Mouse (Mus musculus): ENCODE measurements around the gene Lilrb4a. TPM values are rescaled to one million over a fixed set of nuclear protein-coding genes. Genes with fewer than 3 reads are reported as not detected.
"Not testable (repeated sequence)": the region's sequence is repeated elsewhere in the genome, so short reads cannot be mapped to it uniquely, and the experiment has no call there.

Gene Lilrb4a
- under 1 TPM; 0.43 to 0.79 TPM for total RNA-seq (2021)
- long read RNA-seq, experiment 1: 0 reads
- long read RNA-seq, experiment 2, partial matches to known transcripts: 0 of 1 reads
- long read RNA-seq, experiment 2, other reads (novel, unspliced or antisense): 1 of 1 reads

- intact Hi-C loops (cut with DNase I): not testable (repeated sequence)
These were observed at the start of gene Lilrb4a for GRCm38 (mm10) chr10:51490691-51491090. Gene Lilrb4a, plus strand, starts transcription at chr10:51490956.

GRCm38 (mm10) chr10:51451610-51452009, 39.1 kb upstream of the Lilrb4a start:
- intact Hi-C loops (cut with DNase I): no loop called here
- DNase-seq: no peak

More at GRCm38 (mm10) chr10:51490691-51491090, at the start of gene Lilrb4a:
- not testable (repeated sequence) for DNase-seq

- intact Hi-C loops (cut with DNase I): no loop called here
- DNase-seq: no peak
These were observed 37.0 kb upstream of the Lilrb4a start for GRCm38 (mm10) chr10:51453616-51454298.

- no peak for DNase-seq
- intact Hi-C loops (cut with DNase I): no loop called here
These were observed 36.4 kb upstream of the Lilrb4a start for GRCm38 (mm10) chr10:51454365-51454764.

GRCm38 (mm10) chr10:51455762-51456161, 35.0 kb upstream of the Lilrb4a start:
- intact Hi-C loops (cut with DNase I): no loop called here
- DNase-seq: no peak

GRCm38 (mm10) chr10:51456369-51456768, 34.4 kb upstream of the Lilrb4a start:
- intact Hi-C loops (cut with DNase I): no loop called here
- no peak for DNase-seq

GRCm38 (mm10) chr10:51463800-51464199, 27.0 kb upstream of the Lilrb4a start:
- DNase-seq; intact Hi-C loops (cut with DNase I): not testable (repeated sequence)

- not testable (repeated sequence) for DNase-seq
These were observed 10.4 kb upstream of the Lilrb4a start, which contains the start of the genes Gm49339 and Lilr4b for GRCm38 (mm10) chr10:51480397-51480796. Gene Gm49339, plus strand, starts transcription at chr10:51480612. Gene Lilr4b, plus strand, starts transcription at chr10:51480632.

GRCm38 (mm10) chr10:51520021-51520420, 29.3 kb downstream of the Lilrb4a start:
- intact Hi-C loops (cut with DNase I): no loop called here
- DNase-seq: no peak

More at GRCm38 (mm10) chr10:51480397-51480796, 10.4 kb upstream of the Lilrb4a start, which contains the start of the genes Gm49339 and Lilr4b:
- intact Hi-C loops (cut with DNase I): not testable (repeated sequence)

GRCm38 (mm10) chr10:51521453-51521852, 30.7 kb downstream of the Lilrb4a start:
- intact Hi-C loops (cut with DNase I): no loop called here
- DNase-seq: no peak

- no peak for DNase-seq
- intact Hi-C loops (cut with DNase I): no loop called here
These were observed 35.3 kb downstream of the Lilrb4a start for GRCm38 (mm10) chr10:51526090-51526489.

- no peak for DNase-seq
- intact Hi-C loops (cut with DNase I): no loop called here
These were observed 35.9 kb downstream of the Lilrb4a start for GRCm38 (mm10) chr10:51526633-51527032.

- no peak for DNase-seq
- intact Hi-C loops (cut with DNase I): no loop called here
These were observed 38.2 kb downstream of the Lilrb4a start for GRCm38 (mm10) chr10:51528840-51529434.

- intact Hi-C loops (cut with DNase I): no loop called here
- DNase-seq: no peak
These were observed 38.7 kb downstream of the Lilrb4a start for GRCm38 (mm10) chr10:51529497-51529896.

GRCm38 (mm10) chr10:51530813-51531212, 40.1 kb downstream of the Lilrb4a start:
- DNase-seq: no peak
- intact Hi-C loops (cut with DNase I): no loop called here

Other genes with a start within 250 kb of the Lilrb4a start
- under 1 TPM in 1 of 2 experiments, not detected in 1; 0.46 TPM for gene Gm49339, start 10.3 kb upstream of the Lilrb4a start, total RNA-seq (2021)
- under 1 TPM; 0.64 to 0.84 TPM for gene Lilr4b, start 10.3 kb upstream of the Lilrb4a start, total RNA-seq (2021)
- not detected for gene Fam162b, start 99.6 kb downstream of the Lilrb4a start, total RNA-seq (2021)
- not detected for gene Gprc6a, start 140.5 kb downstream of the Lilrb4a start, total RNA-seq (2021)
- gene Rfx6, start 186.8 kb downstream of the Lilrb4a start, total RNA-seq (2021): not detected

Data from gastrocnemius, postnatal 36 days (tissue).